Mouse (Mus musculus): Measurements from ENCODE around the gene Scaf4. TPM values are rescaled to one million over a fixed set of nuclear protein-coding genes. Genes with fewer than 3 reads are reported as not detected.

Scaf4 gene
- polyA plus RNA-seq, 1 experiment from 2014 or later, result 24.5 TPM

DNA sequence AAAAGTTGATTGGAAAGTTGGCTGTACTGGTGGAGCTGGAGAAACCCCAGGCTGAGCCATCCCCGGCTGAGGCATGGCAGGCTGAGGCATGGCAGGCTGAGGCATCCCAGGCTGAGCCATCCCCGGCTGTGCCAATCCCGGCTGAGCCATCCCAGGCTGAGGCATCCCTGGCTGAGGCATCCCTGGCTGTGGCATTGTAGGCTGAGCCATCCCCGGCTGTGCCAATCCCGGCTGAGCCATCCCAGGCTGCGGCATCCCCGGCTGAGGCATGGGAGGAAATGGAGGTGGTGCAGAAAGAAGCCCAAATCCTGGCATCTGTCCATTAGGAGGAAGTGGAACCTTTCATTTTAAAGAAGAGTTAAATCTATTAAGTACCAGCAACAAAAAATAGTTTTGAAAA lies 34.2 kb downstream of the Scaf4 start:
- no peak overlapping the region for H3K4me2 ChIP-seq (ENCODE audit: low read depth, low read length)
- no peak overlapping the region for H3K9ac ChIP-seq (replicated peaks; ENCODE audit: low read length)
- no peak for DNase-seq (ENCODE audit: low spot score)
- 91% methylated on average over 7 of the region's 7 CpGs for WGBS
- H3K36me3 ChIP-seq (replicated peaks; ENCODE audit: control insufficient read depth, insufficient read depth, low read depth, low read length), result peaks cover 11% of the 10 kb centered on the region
- H3K27me3 ChIP-seq (ENCODE audit: control insufficient read depth, insufficient read depth, low read length), result no peaks in the 10 kb centered on the region
- no peaks in the 10 kb centered on the region for H3K9me3 ChIP-seq (replicated peaks; ENCODE audit: control insufficient read depth, low read length)
- H3K27ac ChIP-seq (replicated peaks; ENCODE audit: low read depth, low read length), result no peak overlapping the region
- no peaks in the 10 kb centered on the region for H3K4me1 ChIP-seq (ENCODE audit: control insufficient read depth, insufficient read depth, low read length)
- no peak overlapping the region for H3K4me3 ChIP-seq (ENCODE audit: low read depth, low read length)
- ATAC-seq (replicated peaks; ENCODE audit: insufficient number of reproducible peaks, low FRiP score, low TSS enrichment, low read depth), result no peak

DNA sequence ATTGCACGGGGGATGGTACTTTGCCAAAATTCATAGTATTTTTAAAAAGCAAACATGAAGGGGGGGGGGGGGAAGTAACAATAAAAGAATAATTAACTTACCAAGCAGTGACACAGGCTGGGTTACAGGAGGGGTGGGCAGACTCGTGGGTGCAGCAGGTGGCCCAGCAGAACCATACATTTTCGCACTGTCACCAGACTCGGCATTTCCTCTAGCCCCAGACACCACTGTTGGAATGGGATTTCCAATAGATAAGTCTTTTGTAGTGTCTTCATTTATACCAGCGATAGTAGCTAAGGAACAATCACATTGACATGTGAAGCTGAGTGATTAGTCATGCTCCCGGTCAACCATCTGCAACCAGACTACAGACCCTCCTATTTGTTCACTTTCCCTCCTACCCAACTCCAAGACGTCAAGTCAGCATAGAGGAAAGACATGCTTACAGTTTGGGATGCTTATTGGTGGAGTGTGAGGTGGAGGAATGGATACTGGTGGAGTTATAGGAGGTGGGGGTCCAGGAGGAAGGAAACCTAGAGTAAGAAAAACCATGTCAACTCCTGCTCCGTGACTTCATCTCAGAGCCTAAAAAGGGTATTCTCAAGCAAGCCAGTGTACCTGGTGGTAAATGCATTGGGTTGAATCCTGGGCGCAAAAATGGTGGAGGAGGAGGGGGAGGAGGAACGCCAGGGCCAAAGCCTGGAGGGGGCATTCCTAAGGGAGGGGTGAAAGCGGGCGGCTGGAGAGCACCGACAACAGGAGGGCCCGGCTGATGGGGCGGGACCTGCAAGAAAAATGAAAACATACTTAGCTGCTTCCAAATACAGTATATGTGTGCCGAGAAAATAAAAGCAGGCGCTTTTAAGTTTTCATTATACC lies 41.6 kb downstream of the Scaf4 start:
- no peak overlapping the region for H3K9ac ChIP-seq (replicated peaks; ENCODE audit: low read length)
- H3K36me3 ChIP-seq (replicated peaks; ENCODE audit: control insufficient read depth, insufficient read depth, low read depth, low read length), result peaks cover 9% of the 10 kb centered on the region
- 78% methylated on average over 17 of the region's 17 CpGs for WGBS
- ATAC-seq (replicated peaks; ENCODE audit: insufficient number of reproducible peaks, low FRiP score, low TSS enrichment, low read depth) (no peak), DNase-seq (ENCODE audit: low spot score) (no peak)
- no peak overlapping the region for H3K4me3 ChIP-seq (ENCODE audit: low read depth, low read length)
- H3K9me3 ChIP-seq (replicated peaks; ENCODE audit: control insufficient read depth, low read length), result no peaks in the 10 kb centered on the region
- H3K27me3 ChIP-seq (ENCODE audit: control insufficient read depth, insufficient read depth, low read length), result no peaks in the 10 kb centered on the region
- H3K27ac ChIP-seq (replicated peaks; ENCODE audit: low read depth, low read length), result no peak overlapping the region
- H3K4me1 ChIP-seq (ENCODE audit: control insufficient read depth, insufficient read depth, low read length), result no peaks in the 10 kb centered on the region
- H3K4me2 ChIP-seq (ENCODE audit: low read depth, low read length), result no peak overlapping the region

DNA sequence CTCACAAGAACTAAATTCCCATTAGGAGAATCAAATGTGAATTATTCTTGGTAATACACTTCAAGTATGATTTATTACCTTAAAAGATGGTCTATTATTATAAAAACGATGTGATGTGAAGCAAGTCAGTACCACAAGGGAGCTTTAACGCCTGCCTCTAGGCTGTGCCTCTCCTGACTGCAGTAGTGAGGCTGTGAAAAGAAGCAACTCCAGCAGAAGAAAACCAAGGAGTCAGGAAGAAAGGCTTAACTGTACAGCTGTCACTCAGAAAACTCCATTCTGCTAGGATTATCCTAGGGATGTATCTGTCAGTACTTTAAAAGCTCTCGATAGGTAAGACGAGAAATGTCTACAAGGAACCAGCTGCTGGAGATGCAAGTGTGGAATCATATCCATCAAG lies 42.4 kb downstream of the Scaf4 start:
- Histone ChIP-seq H3K36me3 (replicated peaks; ENCODE audit: control insufficient read depth, insufficient read depth, low read depth, low read length) (peaks cover 9% of the 10 kb centered on the region), H3K9ac (replicated peaks; ENCODE audit: low read length) (no peak overlapping the region), H3K4me3 (ENCODE audit: low read depth, low read length) (no peak overlapping the region), H3K4me2 (ENCODE audit: low read depth, low read length) (no peak overlapping the region), H3K9me3 (replicated peaks; ENCODE audit: control insufficient read depth, low read length) (no peaks in the 10 kb centered on the region), H3K27me3 (ENCODE audit: control insufficient read depth, insufficient read depth, low read length) (no peaks in the 10 kb centered on the region), H3K4me1 (ENCODE audit: control insufficient read depth, insufficient read depth, low read length) (no peaks in the 10 kb centered on the region), H3K27ac (replicated peaks; ENCODE audit: low read depth, low read length) (no peak overlapping the region)
- WGBS, result 95% methylated on average over 4 of the region's 4 CpGs
- no peak for DNase-seq (ENCODE audit: low spot score)
- no peak for ATAC-seq (replicated peaks; ENCODE audit: insufficient number of reproducible peaks, low FRiP score, low TSS enrichment, low read depth)

DNA sequence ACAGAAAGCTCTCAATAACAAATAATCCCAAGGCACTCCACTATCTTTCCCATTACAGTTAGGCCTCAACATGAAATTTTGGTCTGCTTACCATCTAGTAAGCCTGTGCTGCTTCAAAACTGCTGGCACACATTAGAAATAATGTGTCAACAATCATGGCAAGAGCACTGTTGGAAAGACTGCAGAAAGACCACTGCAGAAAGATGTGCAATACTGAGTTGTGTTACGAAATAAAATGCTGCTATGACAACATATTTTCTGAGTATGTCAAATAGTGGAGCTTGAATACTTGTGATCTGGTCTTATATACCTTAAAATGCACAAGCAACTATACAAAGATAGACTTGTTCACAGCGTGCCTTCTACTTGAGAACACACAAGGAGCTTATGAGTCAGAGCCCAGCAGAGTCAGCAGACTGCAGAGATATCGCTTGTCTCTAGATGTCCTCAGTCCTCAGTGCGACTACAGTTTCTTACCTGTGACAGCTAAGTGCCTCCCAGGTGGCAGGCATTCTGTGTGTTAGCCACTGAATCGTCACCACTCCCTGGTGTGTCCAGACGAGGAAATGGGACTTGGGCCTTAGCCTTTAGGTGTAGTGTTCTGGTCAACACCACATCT lies 45.1 kb downstream of the Scaf4 start:
- Histone ChIP-seq H3K4me2 (ENCODE audit: low read depth, low read length) (no peak overlapping the region), H3K9me3 (replicated peaks; ENCODE audit: control insufficient read depth, low read length) (no peaks in the 10 kb centered on the region), H3K27me3 (ENCODE audit: control insufficient read depth, insufficient read depth, low read length) (no peaks in the 10 kb centered on the region), H3K9ac (replicated peaks; ENCODE audit: low read length) (no peak overlapping the region), H3K36me3 (replicated peaks; ENCODE audit: control insufficient read depth, insufficient read depth, low read depth, low read length) (peaks cover 2% of the 10 kb centered on the region), H3K27ac (replicated peaks; ENCODE audit: low read depth, low read length) (no peak overlapping the region), H3K4me1 (ENCODE audit: control insufficient read depth, insufficient read depth, low read length) (no peaks in the 10 kb centered on the region), H3K4me3 (ENCODE audit: low read depth, low read length) (no peak overlapping the region)
- 86% methylated on average over 6 of the region's 6 CpGs for WGBS
- ATAC-seq (replicated peaks; ENCODE audit: insufficient number of reproducible peaks, low FRiP score, low TSS enrichment, low read depth) (no peak), DNase-seq (ENCODE audit: low spot score) (no peak)

DNA sequence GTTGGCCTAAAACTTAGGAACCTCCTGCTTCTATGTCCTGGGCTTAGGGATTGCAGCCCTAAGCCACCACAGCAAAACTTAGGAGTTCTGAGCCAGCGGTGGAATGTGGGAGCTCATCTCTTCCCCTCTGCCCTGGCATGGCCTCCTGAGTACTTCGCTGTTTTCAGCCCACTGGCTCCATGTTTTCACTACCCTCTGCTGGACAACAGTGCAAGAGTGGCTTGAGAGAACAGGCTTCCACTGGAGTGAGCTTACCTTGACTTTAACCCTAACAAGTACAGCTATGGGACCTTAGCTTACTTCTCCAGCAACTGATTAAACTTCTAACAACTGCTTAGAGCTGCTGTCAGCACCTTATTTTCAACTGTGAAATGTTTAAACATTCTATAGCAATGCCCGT lies 49.1 kb downstream of the Scaf4 start:
- no peak overlapping the region for H3K4me2 ChIP-seq (ENCODE audit: low read depth, low read length)
- H3K9me3 ChIP-seq (replicated peaks; ENCODE audit: control insufficient read depth, low read length), result no peaks in the 10 kb centered on the region
- no peaks in the 10 kb centered on the region for H3K4me1 ChIP-seq (ENCODE audit: control insufficient read depth, insufficient read depth, low read length)
- ATAC-seq (replicated peaks; ENCODE audit: insufficient number of reproducible peaks, low FRiP score, low TSS enrichment, low read depth), result no peak
- H3K4me3 ChIP-seq (ENCODE audit: low read depth, low read length), result no peak overlapping the region
- H3K27me3 ChIP-seq (ENCODE audit: control insufficient read depth, insufficient read depth, low read length), result no peaks in the 10 kb centered on the region
- 94% methylated on average over 3 of the region's 3 CpGs for WGBS
- H3K27ac ChIP-seq (replicated peaks; ENCODE audit: low read depth, low read length), result no peak overlapping the region
- no peaks in the 10 kb centered on the region; the same call in 1 of the 2 replicates for H3K36me3 ChIP-seq (replicated peaks; ENCODE audit: control insufficient read depth, insufficient read depth, low read depth, low read length)
- DNase-seq (ENCODE audit: low spot score), result no peak
- H3K9ac ChIP-seq (replicated peaks; ENCODE audit: low read length), result no peak overlapping the region

DNA sequence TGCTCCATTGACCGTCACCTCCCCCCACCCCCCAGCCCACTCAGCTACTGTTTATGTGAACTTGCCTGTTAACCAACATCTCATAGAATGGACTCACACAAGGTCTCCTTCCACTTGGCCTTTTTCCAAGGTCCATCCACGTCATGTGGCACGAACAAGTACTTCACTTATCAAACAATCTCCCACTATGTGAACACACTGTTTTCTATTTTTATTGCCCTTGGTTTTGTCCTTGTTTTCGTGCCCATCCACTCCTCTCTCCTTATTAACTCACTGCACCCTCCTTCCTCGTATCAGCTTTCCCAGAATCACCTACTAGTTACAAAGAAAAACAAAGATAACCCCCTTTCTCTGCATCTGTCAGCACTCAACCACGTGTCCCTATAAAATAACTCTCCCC lies 49.7 kb downstream of the Scaf4 start:
- Histone ChIP-seq H3K4me3 (ENCODE audit: low read depth, low read length) (no peak overlapping the region), H3K4me1 (ENCODE audit: control insufficient read depth, insufficient read depth, low read length) (no peaks in the 10 kb centered on the region), H3K27ac (replicated peaks; ENCODE audit: low read depth, low read length) (no peak overlapping the region), H3K4me2 (ENCODE audit: low read depth, low read length) (no peak overlapping the region), H3K36me3 (replicated peaks; ENCODE audit: control insufficient read depth, insufficient read depth, low read depth, low read length) (no peaks in the 10 kb centered on the region; the same call in 1 of the 2 replicates), H3K27me3 (ENCODE audit: control insufficient read depth, insufficient read depth, low read length) (no peaks in the 10 kb centered on the region), H3K9ac (replicated peaks; ENCODE audit: low read length) (no peak overlapping the region), H3K9me3 (replicated peaks; ENCODE audit: control insufficient read depth, low read length) (no peaks in the 10 kb centered on the region)
- ATAC-seq (replicated peaks; ENCODE audit: insufficient number of reproducible peaks, low FRiP score, low TSS enrichment, low read depth) (no peak), DNase-seq (ENCODE audit: low spot score) (no peak)
- 80% methylated on average over 6 of the region's 6 CpGs for WGBS

DNA sequence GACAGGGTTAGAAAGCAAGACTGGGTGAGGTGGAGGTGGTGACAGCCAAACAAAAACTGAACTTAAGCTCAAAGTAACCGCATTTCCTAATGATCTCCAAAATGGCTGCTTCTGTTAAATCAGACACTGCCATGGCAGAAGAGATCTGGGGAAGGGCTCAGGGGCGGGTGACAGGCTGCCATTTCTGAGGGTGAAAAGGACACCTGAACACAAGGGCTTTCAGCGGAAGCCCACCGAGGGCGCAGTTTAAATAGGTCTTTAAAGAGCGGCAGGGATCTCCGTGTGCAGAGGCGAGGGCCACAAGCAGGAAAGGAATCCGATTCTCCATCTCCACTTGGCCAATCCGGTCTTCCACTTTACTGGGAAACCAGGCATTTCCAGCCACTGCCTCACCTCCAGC lies 50.6 kb downstream of the Scaf4 start:
- no peak for ATAC-seq (replicated peaks; ENCODE audit: insufficient number of reproducible peaks, low FRiP score, low TSS enrichment, low read depth)
- Histone ChIP-seq H3K27me3 (ENCODE audit: control insufficient read depth, insufficient read depth, low read length) (no peaks in the 10 kb centered on the region), H3K36me3 (replicated peaks; ENCODE audit: control insufficient read depth, insufficient read depth, low read depth, low read length) (no peaks in the 10 kb centered on the region; the same call in 1 of the 2 replicates), H3K27ac (replicated peaks; ENCODE audit: low read depth, low read length) (no peak overlapping the region), H3K4me3 (ENCODE audit: low read depth, low read length) (no peak overlapping the region), H3K4me1 (ENCODE audit: control insufficient read depth, insufficient read depth, low read length) (no peaks in the 10 kb centered on the region), H3K9ac (replicated peaks; ENCODE audit: low read length) (no peak overlapping the region), H3K9me3 (replicated peaks; ENCODE audit: control insufficient read depth, low read length) (no peaks in the 10 kb centered on the region), H3K4me2 (ENCODE audit: low read depth, low read length) (no peak overlapping the region)
- DNase-seq (ENCODE audit: low spot score), result no peak
- 93% methylated on average over 10 of the region's 10 CpGs for WGBS

DNA sequence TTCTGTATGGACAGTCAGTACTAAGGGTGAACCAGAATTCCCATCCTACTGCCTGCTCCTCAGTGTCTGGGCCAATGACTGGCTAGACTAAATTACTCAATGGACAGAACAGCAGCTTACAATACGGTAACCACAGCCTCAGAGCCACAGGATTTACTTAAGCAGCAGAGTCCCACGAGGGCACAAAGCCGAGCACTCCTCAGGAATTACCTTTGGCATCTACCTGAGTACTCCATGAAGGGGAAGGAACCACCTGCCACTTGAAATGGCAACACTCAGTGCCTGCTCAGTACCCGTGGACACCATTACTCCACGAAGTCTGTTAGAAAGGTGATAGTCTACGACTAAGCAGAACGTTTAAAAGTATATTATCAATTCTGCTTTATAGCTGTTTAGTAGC lies 53.0 kb downstream of the Scaf4 start:
- no peak overlapping the region for H3K4me3 ChIP-seq (ENCODE audit: low read depth, low read length)
- no peaks in the 10 kb centered on the region for H3K4me1 ChIP-seq (ENCODE audit: control insufficient read depth, insufficient read depth, low read length)
- no peaks in the 10 kb centered on the region for H3K9me3 ChIP-seq (replicated peaks; ENCODE audit: control insufficient read depth, low read length)
- H3K27me3 ChIP-seq (ENCODE audit: control insufficient read depth, insufficient read depth, low read length), result no peaks in the 10 kb centered on the region
- H3K27ac ChIP-seq (replicated peaks; ENCODE audit: low read depth, low read length), result no peak overlapping the region
- no peak overlapping the region for H3K4me2 ChIP-seq (ENCODE audit: low read depth, low read length)
- WGBS, result 90% methylated on average over 7 of the region's 7 CpGs
- DNase-seq (ENCODE audit: low spot score) (no peak), ATAC-seq (replicated peaks; ENCODE audit: insufficient number of reproducible peaks, low FRiP score, low TSS enrichment, low read depth) (no peak)
- no peak overlapping the region for H3K9ac ChIP-seq (replicated peaks; ENCODE audit: low read length)
- H3K36me3 ChIP-seq (replicated peaks; ENCODE audit: control insufficient read depth, insufficient read depth, low read depth, low read length), result no peaks in the 10 kb centered on the region; the same call in 1 of the 2 replicates

Measured in embryonic facial prominence, embryonic 11.5 days (tissue).